Comparison of ENCODE assay signal across 22 mouse cellular contexts in genomic region chr17:80113468-80113867, GRCm38 (mm10). TPM values are rescaled to one million over a fixed set of nuclear protein-coding genes. Genes with fewer than 3 reads are reported as not detected.
DNase-seq lines count a peak whose midpoint lies in the region; ATAC-seq lines count a peak whose summit lies in the region.
"Had no signal": no experiment of that assay in that cellular context is flagged by ENCODE, and none has a peak within 500 bp of the region (broad histone marks: within the 10 kb centered on the region; RNA-seq: fewer than 3 reads in every experiment).

No protein-coding gene starts in this region.

- no peaks in the 10 kb centered on the region for H3K9me3 ChIP-seq in midbrain, embryonic 15.5 days
- H3K9me3 ChIP-seq: forebrain, embryonic 15.5 days; G1E; midbrain, embryonic 13.5 days had no signal

- WGBS in midbrain, embryonic 15.5 days = 88% methylated on average over 4 of the region's 4 CpGs

- no peak overlapping the region for H3K4me3 ChIP-seq in midbrain, embryonic 15.5 days
- H3K4me3 ChIP-seq: embryonic facial prominence, embryonic 10.5 days; forebrain, embryonic 15.5 days; hindbrain, embryonic 12.5 days; left cerebral cortex, adult 2 months; midbrain, embryonic 13.5 days had no signal

- no peak overlapping the region for H3K9ac ChIP-seq in midbrain, embryonic 15.5 days
- H3K9ac ChIP-seq: forebrain, embryonic 15.5 days; hindbrain, embryonic 12.5 days; midbrain, embryonic 13.5 days had no signal

- H3K27me3 ChIP-seq in midbrain, embryonic 15.5 days (replicated peaks) = no peaks in the 10 kb centered on the region
- H3K27me3 ChIP-seq: forebrain, embryonic 15.5 days; hindbrain, embryonic 12.5 days; midbrain, embryonic 13.5 days had no signal

- H3K4me1 ChIP-seq in midbrain, embryonic 15.5 days = no peaks in the 10 kb centered on the region
- H3K4me1 ChIP-seq: embryonic facial prominence, embryonic 10.5 days; forebrain, embryonic 15.5 days; hindbrain, embryonic 12.5 days; midbrain, embryonic 13.5 days had no signal

- H3K36me3 ChIP-seq in midbrain, embryonic 15.5 days (replicated peaks) = no peaks in the 10 kb centered on the region
- H3K36me3 ChIP-seq: embryonic facial prominence, embryonic 10.5 days; forebrain, embryonic 15.5 days; G1E; hindbrain, embryonic 12.5 days; midbrain, embryonic 13.5 days had no signal

- DNase-seq in lung, postnatal 36 days = peak; percentile 48
- no peak for DNase-seq in lung, postnatal 25 days (ENCODE audit: low spot score)
- DNase-seq in CD4-positive, CD25-positive, alpha-beta regulatory T cell, adult 2 months (ENCODE audit: low read depth, low spot score) = peak; percentile 42
- peak; percentile 61 for DNase-seq in adipocyte (ENCODE audit: low spot score)
- DNase-seq in urinary bladder, adult 2 months (ENCODE audit: low spot score) = no peak
- no peak for DNase-seq in spleen, postnatal 4 days (ENCODE audit: low spot score in 2 of 2)
- DNase-seq: adrenal gland, postnatal 10 days; cerebellum, adult 9-10 months; gastrocnemius, postnatal 10 days; heart, adult 11 months; heart, postnatal 10 days; kidney, adult 2 months; kidney, postnatal 10 days had no signal

- peak; percentile 70 for ATAC-seq in megakaryocyte, adult 5-6 weeks (ENCODE audit: poor library complexity, severe bottlenecking)
- ATAC-seq in midbrain, embryonic 15.5 days (replicated peaks) = no peak
- ATAC-seq: forebrain, embryonic 15.5 days; midbrain, embryonic 13.5 days had no signal

- H3K4me2 ChIP-seq in midbrain, embryonic 15.5 days = no peak overlapping the region
- H3K4me2 ChIP-seq: forebrain, embryonic 15.5 days; heart, embryonic 11.5 days; hindbrain, embryonic 12.5 days; midbrain, embryonic 13.5 days had no signal

- no peak overlapping the region for H3K27ac ChIP-seq in midbrain, embryonic 15.5 days
- H3K27ac ChIP-seq: embryonic facial prominence, embryonic 10.5 days; forebrain, embryonic 15.5 days; hindbrain, embryonic 12.5 days; left cerebral cortex, adult 2 months; midbrain, embryonic 13.5 days had no signal

RNA-seq across cellular contexts. Expression of gene Galm, which starts 13.8 kb away (rescaled TPM):
- 6.3 and 8.2 TPM in 2 replicates for total RNA-seq in megakaryocyte, adult 5-6 weeks (2015)
- 3.0 and 5.1 TPM in 2 replicates for total RNA-seq in megakaryocyte, adult 5-6 weeks (2017)
- 1.5 and 2.0 TPM in 2 replicates for polyA plus RNA-seq in midbrain, embryonic 15.5 days (2015; fragmentation: Nextera tagmentation; extraction: Ambion mirVana)
- polyA plus RNA-seq in urinary bladder, adult 2 months (2012; rRNA removed) = 10.7 and 12.7 TPM in 2 replicates
- total RNA-seq: G1E had no signal
- polyA plus RNA-seq: G1E had no signal

RNA-seq across cellular contexts. Expression of gene Hnrnpll, which starts 51.3 kb away (rescaled TPM):
- 97.4 and 108 TPM in 2 replicates for total RNA-seq in megakaryocyte, adult 5-6 weeks (2015)
- total RNA-seq in megakaryocyte, adult 5-6 weeks (2017) = 53.1 and 65.2 TPM in 2 replicates
- polyA plus RNA-seq in midbrain, embryonic 15.5 days (2015; fragmentation: Nextera tagmentation; extraction: Ambion mirVana) = 63.7 and 65.5 TPM in 2 replicates
- 34.7 and 39.7 TPM in 2 replicates for polyA plus RNA-seq in urinary bladder, adult 2 months (2012; rRNA removed)

Comparison
In these comparisons a context has a peak if more than half of its experiments do, and no peak if none do; other contexts are left out.
1. DNase-seq: peak in lung, postnatal 36 days (single experiment), CD4-positive, CD25-positive, alpha-beta regulatory T cell, adult 2 months (single experiment) and adipocyte (single experiment); none in lung, postnatal 25 days (single experiment), urinary bladder, adult 2 months (single experiment) and spleen, postnatal 4 days (0 of 2).